Mouse (Mus musculus) forebrain, embryonic 10.5 days (tissue): ENCODE results near the gene Tnrc18. TPM values are rescaled to one million over a fixed set of nuclear protein-coding genes. Genes with fewer than 3 reads are reported as not detected.
"Not testable (repeated sequence)": the region's sequence is repeated elsewhere in the genome, so short reads cannot be mapped to it uniquely, and the experiment has no call there.

Source experiments
- DNase-seq: peaks from one replicate; pipeline ENCODE4 v3.0.0-alpha.2; 2017; ENCODE audit warnings: low spot score; ENCODE audit errors: extremely low spot score
- H3K27ac ChIP-seq: fragments of 300-500 bp; sonication (generic); 2 replicates; pipeline ENCODE4 v1.5.1; 2016; ENCODE audit warnings: mild to moderate bottlenecking
- H3K27me3 ChIP-seq: fragments of 300-500 bp; sonication (generic); 2 replicates; pipeline ENCODE4 v1.6.1; 2016; ENCODE audit warnings: mild to moderate bottlenecking; ENCODE audit not compliant: poor library complexity, severe bottlenecking
- H3K36me3 ChIP-seq: fragments of 300-500 bp; sonication (generic); replicated peaks from 2 replicates; pipeline ENCODE4 v1.6.1; 2016; ENCODE audit warnings: mild to moderate bottlenecking, moderate library complexity
- H3K4me1 ChIP-seq: fragments of 300-500 bp; sonication (generic); 2 replicates; pipeline ENCODE4 v1.6.1; 2016
- H3K4me3 ChIP-seq: fragments of 300-500 bp; sonication (generic); 2 replicates; pipeline ENCODE4 v1.5.1; 2016; ENCODE audit warnings: mild to moderate bottlenecking, moderate library complexity
- H3K9me3 ChIP-seq: fragments of 300-500 bp; sonication (generic); 2 replicates; pipeline ENCODE4 v1.6.1; 2016; ENCODE audit warnings: mild to moderate bottlenecking, moderate library complexity
- WGBS: fragments of 180-500 bp; shearing (Covaris S2); methylation state at CpG from one replicate; pipeline ENCODE4 v1.1.7; 2016; 5-methylcytosine and 5-hydroxymethylcytosine counted together
- polyA plus RNA-seq: library from polyadenylated mRNA; unstranded; fragments of >200 nt; fragmentation: Nextera tagmentation; extraction: Ambion mirVana; gene quantifications from 2 replicates; pipeline ENCODE4 v1.2.1, GENCODE M21; 2016

The Tnrc18 gene
- polyA plus RNA-seq, 1 experiment from 2014 or later, result 22.7 TPM

- no peaks in the 10 kb centered on the region for H3K36me3 ChIP-seq
- no peaks in the 10 kb centered on the region for H3K27me3 ChIP-seq
- H3K9me3 ChIP-seq, result no peaks in the 10 kb centered on the region
- DNase-seq, result no peak
- H3K4me1 ChIP-seq, result peaks cover 23% of the 10 kb centered on the region
- WGBS, result 89% methylated on average over 8 of the region's 8 CpGs
- H3K27ac ChIP-seq, result peak overlapping the region; percentile 74
- H3K4me3 ChIP-seq, result peak overlapping the region; percentile 19; the same call in 1 of the 2 replicates
These were observed 24.1 kb upstream of the Tnrc18 start for GRCm38 (mm10) chr5:142841372-142842136.

- WGBS, result 93% methylated on average over 2 of the region's 2 CpGs
- not testable (repeated sequence) for H3K36me3 ChIP-seq, H3K27ac ChIP-seq, H3K4me3 ChIP-seq, H3K9me3 ChIP-seq, H3K27me3 ChIP-seq, DNase-seq
- peaks cover 22% of the 10 kb centered on the region for H3K4me1 ChIP-seq
These were observed 20.0 kb upstream of the Tnrc18 start for GRCm38 (mm10) chr5:142837427-142837826.

- Histone ChIP-seq H3K9me3 (0 out of 2 replicates have a peak, but pooled peaks cover 6% of the 10 kb centered on the region), H3K36me3 (no peaks in the 10 kb centered on the region), H3K27me3 (no peaks in the 10 kb centered on the region), H3K27ac (no peak overlapping the region), H3K4me3 (no peak overlapping the region), H3K4me1 (peaks cover 16% of the 10 kb centered on the region)
- DNase-seq, result no peak
- WGBS, result 76% methylated on average over 6 of the region's 6 CpGs
These were observed 19.4 kb upstream of the Tnrc18 start for GRCm38 (mm10) chr5:142836891-142837290.

GRCm38 (mm10) chr5:142833646-142834438, 16.4 kb upstream of the Tnrc18 start:
- 80% methylated on average over 8 of the region's 8 CpGs for WGBS
- DNase-seq, result no peak
- Histone ChIP-seq H3K4me3 (no peak overlapping the region), H3K9me3 (peaks cover 14% of the 10 kb centered on the region; the same call in 1 of the 2 replicates), H3K27ac (no peak overlapping the region), H3K27me3 (no peaks in the 10 kb centered on the region), H3K36me3 (0 out of 2 replicates have a peak, but pooled peaks cover 2% of the 10 kb centered on the region), H3K4me1 (no peaks in the 10 kb centered on the region)

GRCm38 (mm10) chr5:142826131-142826530, 8.7 kb upstream of the Tnrc18 start:
- no peaks in the 10 kb centered on the region for H3K27me3 ChIP-seq

GRCm38 (mm10) chr5:142825665-142826064, 8.2 kb upstream of the Tnrc18 start:
- H3K4me3 ChIP-seq, result no peak overlapping the region
- WGBS, result 82% methylated on average over 5 of the region's 5 CpGs

More at GRCm38 (mm10) chr5:142826131-142826530, 8.7 kb upstream of the Tnrc18 start:
- WGBS, result 82% methylated on average over 4 of the region's 4 CpGs
- Histone ChIP-seq H3K4me3 (no peak overlapping the region), H3K4me1 (peaks cover 50% of the 10 kb centered on the region), H3K9me3 (peaks cover under 1% of the 10 kb centered on the region; the same call in 1 of the 2 replicates), H3K27ac (peak overlapping the region; percentile 100; the same call in 1 of the 2 replicates), H3K36me3 (no peaks in the 10 kb centered on the region)
- no peak for DNase-seq

GRCm38 (mm10) chr5:142824091-142824490, 6.6 kb upstream of the Tnrc18 start:
- 42% methylated on average over 6 of the region's 6 CpGs for WGBS
- H3K36me3 ChIP-seq, result no peaks in the 10 kb centered on the region

More at GRCm38 (mm10) chr5:142825665-142826064, 8.2 kb upstream of the Tnrc18 start:
- peak overlapping the region; percentile 100 for H3K27ac ChIP-seq
- peaks cover 50% of the 10 kb centered on the region for H3K4me1 ChIP-seq
- DNase-seq, result no peak
- no peaks in the 10 kb centered on the region for H3K9me3 ChIP-seq
- H3K27me3 ChIP-seq, result no peaks in the 10 kb centered on the region
- H3K36me3 ChIP-seq, result no peaks in the 10 kb centered on the region

GRCm38 (mm10) chr5:142823096-142824062, 5.9 kb upstream of the Tnrc18 start:
- no peaks in the 10 kb centered on the region for H3K27me3 ChIP-seq
- H3K36me3 ChIP-seq, result no peaks in the 10 kb centered on the region
- peak; percentile 89 for DNase-seq
- peaks cover 50% of the 10 kb centered on the region for H3K4me1 ChIP-seq
- H3K9me3 ChIP-seq, result no peaks in the 10 kb centered on the region
- peak overlapping the region; percentile 100 for H3K27ac ChIP-seq
- H3K4me3 ChIP-seq, result peak overlapping the region; percentile 100
- WGBS, result 6% methylated on average over 31 of the region's 31 CpGs

More at GRCm38 (mm10) chr5:142824091-142824490, 6.6 kb upstream of the Tnrc18 start:
- Histone ChIP-seq H3K4me1 (peaks cover 50% of the 10 kb centered on the region), H3K9me3 (no peaks in the 10 kb centered on the region), H3K27ac (peak overlapping the region; percentile 100), H3K4me3 (peak overlapping the region; percentile 100), H3K27me3 (no peaks in the 10 kb centered on the region)
- no peak for DNase-seq

GRCm38 (mm10) chr5:142822286-142823095, 5.0 kb upstream of the Tnrc18 start:
- Histone ChIP-seq H3K9me3 (no peaks in the 10 kb centered on the region), H3K4me3 (peak overlapping the region; percentile 100), H3K4me1 (peaks cover 54% of the 10 kb centered on the region), H3K27ac (peak overlapping the region; percentile 100), H3K36me3 (no peaks in the 10 kb centered on the region), H3K27me3 (no peaks in the 10 kb centered on the region)
- WGBS, result under 1% methylated on average over 36 of the region's 36 CpGs
- DNase-seq, result peak; percentile 60

- WGBS, result 0% methylated on average over 9 of the region's 9 CpGs
- Histone ChIP-seq H3K4me1 (peaks cover 54% of the 10 kb centered on the region), H3K36me3 (no peaks in the 10 kb centered on the region), H3K9me3 (no peaks in the 10 kb centered on the region), H3K27me3 (no peaks in the 10 kb centered on the region), H3K27ac (peak overlapping the region; percentile 100), H3K4me3 (peak overlapping the region; percentile 100)
- DNase-seq, result no peak
These were observed 4.5 kb upstream of the Tnrc18 start for GRCm38 (mm10) chr5:142821974-142822285.

GRCm38 (mm10) chr5:142821266-142821973, 4.0 kb upstream of the Tnrc18 start:
- Histone ChIP-seq H3K27me3 (no peaks in the 10 kb centered on the region), H3K4me1 (peaks cover 54% of the 10 kb centered on the region), H3K4me3 (peak overlapping the region; percentile 100), H3K27ac (peak overlapping the region; percentile 100), H3K9me3 (no peaks in the 10 kb centered on the region), H3K36me3 (no peaks in the 10 kb centered on the region)
- peak; percentile 89 for DNase-seq
- under 1% methylated on average over 36 of the region's 36 CpGs for WGBS
